Mouse (Mus musculus) kidney, adult 10 weeks (tissue): ENCODE measurements around the gene Alg5. TPM values are rescaled to one million over a fixed set of nuclear protein-coding genes. Genes with fewer than 3 reads are reported as not detected.

Source experiments
- polyA plus RNA-seq: library from polyadenylated mRNA; stranded (reverse); fragments of 350-450 nt; fragmentation: Illumina TruSeq; extraction: RNeasy Lipid Tissue Mini Kit (QIAGEN cat#74804); gene quantifications from one replicate; pipeline ENCODE4 v1.2.3, GENCODE M21; 2014; ENCODE audit warnings: low read depth, low replicate concordance

The Alg5 gene
- 40.0 TPM for polyA plus RNA-seq

GRCm38 (mm10) chr3:54735247-54736046 lies at the start of gene Alg5, which contains the start of gene Exosc8:
Gene Alg5, plus strand, starts transcription at chr3:54735539.
Gene Exosc8, minus strand, starts transcription at chr3:54735393.

GRCm38 (mm10) chr3:54692202-54693055 lies 42.9 kb upstream of the Alg5 start, which contains the start of gene Supt20:
Gene Supt20, plus strand, starts transcription at chr3:54692807.

DNA sequence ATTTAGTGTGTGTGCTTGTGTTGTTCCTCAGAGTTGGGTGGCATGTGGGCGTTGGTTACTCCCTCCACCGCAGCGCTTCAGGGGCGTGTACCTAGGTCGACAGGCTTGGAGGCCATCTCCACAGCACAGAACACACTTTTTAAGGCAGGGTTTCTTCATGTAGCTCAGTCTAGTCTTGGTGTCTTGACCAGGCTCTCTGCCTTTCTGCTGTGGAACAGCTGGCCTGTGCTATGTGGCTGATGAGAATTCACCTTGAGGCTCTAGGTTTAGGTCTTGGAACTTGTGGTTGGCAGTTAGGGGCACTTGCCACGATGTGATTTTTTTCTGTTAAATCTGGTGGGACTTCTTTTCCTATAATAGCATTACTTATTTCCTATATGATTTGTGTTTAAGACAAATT lies 21.1 kb upstream of the Alg5 start, which contains the start of gene Gm21958:
Gene Gm21958, minus strand, starts transcription at position 101 of the 400 bp plus-strand sequence.

GRCm38 (mm10) chr3:54755145-54756041 lies 20.1 kb downstream of the Alg5 start, which contains the start of gene Smad9:
Gene Smad9, plus strand, starts transcription at chr3:54755582.

Other genes starting within 250 kb of the Alg5 start
- 58.5 TPM for gene Supt20, start 42.7 kb upstream of the Alg5 start, polyA plus RNA-seq
- not detected for gene Gm21958, start 21.2 kb upstream of the Alg5 start, polyA plus RNA-seq
- 15.8 TPM for gene Exosc8, start 146 bp upstream of the Alg5 start, polyA plus RNA-seq
- 3.6 TPM for gene Smad9, start 20.0 kb downstream of the Alg5 start, polyA plus RNA-seq
- 15.6 TPM for gene Rfxap, start 72.3 kb downstream of the Alg5 start, polyA plus RNA-seq
- not detected for gene Sertm1, start 180.3 kb downstream of the Alg5 start, polyA plus RNA-seq